ENCODE assay signal across 14 mouse cellular contexts in the genomic region with DNA sequence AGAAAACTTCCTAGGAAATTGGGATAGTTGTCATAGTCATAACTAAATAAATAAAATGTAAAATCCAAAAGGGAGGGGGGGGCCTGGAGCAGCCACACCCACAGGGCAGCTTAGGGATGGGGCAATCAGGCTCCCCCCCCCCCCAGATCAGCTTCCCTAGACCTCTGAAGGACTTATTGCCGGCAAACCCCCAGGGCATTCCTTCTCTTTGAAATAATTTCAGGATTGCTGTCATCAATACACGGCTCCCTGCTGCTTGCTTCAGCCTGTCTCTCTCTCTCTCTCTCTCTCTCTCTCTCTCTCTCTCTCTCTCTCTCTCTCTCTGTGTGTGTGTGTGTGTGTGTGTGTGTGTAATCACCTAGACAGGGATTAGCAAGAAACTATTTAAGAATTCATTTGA.
DNase-seq lines count a peak whose midpoint lies in the region; ATAC-seq and TF ChIP-seq lines count a peak whose summit lies in the region.
"Had no signal": no experiment of that assay in that cellular context is flagged by ENCODE, and none has a peak within 500 bp of the region (broad histone marks: within the 10 kb centered on the region; RNA-seq: fewer than 3 reads in every experiment).

No protein-coding gene starts in this region.

- no peaks in the 10 kb centered on the region for H3K9me3 ChIP-seq in hindbrain, embryonic 12.5 days (replicated peaks)
- no peaks in the 10 kb centered on the region for H3K9me3 ChIP-seq in midbrain, embryonic 14.5 days (ENCODE audit: control insufficient read depth, low read length)
- H3K9me3 ChIP-seq in liver, embryonic 12.5 days (replicated peaks): no peaks in the 10 kb centered on the region
- H3K9me3 ChIP-seq: heart, embryonic 15.5 days; intestine, embryonic 15.5 days; lung, embryonic 15.5 days; megakaryocyte, embryonic 14.5 days had no signal

- DNase-seq in heart, adult 11 months: peak; percentile 35
- no peak for DNase-seq in heart, postnatal 4 days
- DNase-seq in brain, embryonic 14.5 days (ENCODE audit: low read depth): peak; percentile 63
- peak; percentile 72 for DNase-seq in midbrain, embryonic 14.5 days
- no peak for DNase-seq in kidney, postnatal 25 days
- DNase-seq: B cell, adult 2 months; cerebellum, adult 9-11 months had no signal

- ATAC-seq in hindbrain, embryonic 12.5 days (ENCODE audit: low FRiP score): no peak
- ATAC-seq in midbrain, embryonic 14.5 days (ENCODE audit: low FRiP score, low TSS enrichment): no peak
- no peak for ATAC-seq in liver, embryonic 12.5 days
- ATAC-seq in monocyte, adult 5-6 weeks (replicated peaks; ENCODE audit: insufficient number of reproducible peaks, low FRiP score, low TSS enrichment, poor library complexity, severe bottlenecking): no peak
- ATAC-seq: intestine, embryonic 15.5 days had no signal

- TF ChIP-seq CTCF in brain, embryonic 14.5 days (IDR thresholded peaks at IDR 0.05; ENCODE audit: borderline replicate concordance, extremely low read depth, insufficient read depth, insufficient read length): no peak

- no peak overlapping the region for H3K9ac ChIP-seq in hindbrain, embryonic 12.5 days
- no peak overlapping the region for H3K9ac ChIP-seq in midbrain, embryonic 14.5 days (replicated peaks; ENCODE audit: low read length)
- no peak overlapping the region for H3K9ac ChIP-seq in liver, embryonic 12.5 days
- H3K9ac ChIP-seq: heart, embryonic 15.5 days; intestine, embryonic 15.5 days; lung, embryonic 15.5 days had no signal

- no peaks in the 10 kb centered on the region for H3K36me3 ChIP-seq in hindbrain, embryonic 12.5 days
- no peaks in the 10 kb centered on the region for H3K36me3 ChIP-seq in midbrain, embryonic 14.5 days (ENCODE audit: control insufficient read depth, insufficient read depth, low read length)
- H3K36me3 ChIP-seq in liver, embryonic 12.5 days: no peaks in the 10 kb centered on the region
- H3K36me3 ChIP-seq: heart, embryonic 15.5 days; intestine, embryonic 15.5 days; lung, embryonic 15.5 days had no signal

- H3K4me2 ChIP-seq in hindbrain, embryonic 12.5 days (replicated peaks): 0 out of 2 replicates have a peak overlapping the region, but pooled peaks have one; percentile 17
- 0 out of 2 replicates have a peak overlapping the region, but pooled peaks have one; percentile 26 for H3K4me2 ChIP-seq in midbrain, embryonic 14.5 days (ENCODE audit: low read length)
- H3K4me2 ChIP-seq in liver, embryonic 12.5 days: no peak overlapping the region
- H3K4me2 ChIP-seq: intestine, embryonic 15.5 days; lung, embryonic 15.5 days had no signal

- WGBS in hindbrain, embryonic 12.5 days: 12% methylated on average over 2 of the region's 2 CpGs
- WGBS in midbrain, embryonic 14.5 days: 6% methylated on average over 2 of the region's 2 CpGs
- WGBS in liver, embryonic 12.5 days (ENCODE audit: insufficient replicate concordance): 54% methylated on average over 2 of the region's 2 CpGs

- H3K27ac ChIP-seq in hindbrain, embryonic 12.5 days: 0 out of 2 replicates have a peak overlapping the region, but pooled peaks have one; percentile 35
- peak overlapping the region; percentile 75 for H3K27ac ChIP-seq in midbrain, embryonic 14.5 days (replicated peaks; ENCODE audit: low read depth, low read length)
- H3K27ac ChIP-seq in liver, embryonic 12.5 days: no peak overlapping the region
- H3K27ac ChIP-seq: heart, embryonic 15.5 days; intestine, embryonic 15.5 days; lung, embryonic 15.5 days had no signal

- TF ChIP-seq POLR2A in brain, embryonic 14.5 days (IDR thresholded peaks at IDR 0.05; ENCODE audit: borderline replicate concordance, extremely low read depth, insufficient read depth, insufficient read length, poor library complexity, severe bottlenecking): no peak

- H3K4me3 ChIP-seq in hindbrain, embryonic 12.5 days: no peak overlapping the region
- no peak overlapping the region for H3K4me3 ChIP-seq in midbrain, embryonic 14.5 days (replicated peaks; ENCODE audit: low read depth, low read length)
- no peak overlapping the region for H3K4me3 ChIP-seq in liver, embryonic 12.5 days
- H3K4me3 ChIP-seq: heart, embryonic 15.5 days; intestine, embryonic 15.5 days; lung, embryonic 15.5 days; megakaryocyte, embryonic 14.5 days had no signal

- H3K27me3 ChIP-seq in hindbrain, embryonic 12.5 days: no peaks in the 10 kb centered on the region
- H3K27me3 ChIP-seq in midbrain, embryonic 14.5 days (ENCODE audit: control insufficient read depth, insufficient read depth, low read length): no peaks in the 10 kb centered on the region
- no peaks in the 10 kb centered on the region for H3K27me3 ChIP-seq in liver, embryonic 12.5 days (replicated peaks)
- H3K27me3 ChIP-seq: heart, embryonic 15.5 days; intestine, embryonic 15.5 days; lung, embryonic 15.5 days; megakaryocyte, embryonic 14.5 days had no signal

- peaks cover 28% of the 10 kb centered on the region for H3K4me1 ChIP-seq in hindbrain, embryonic 12.5 days
- peaks cover 28% of the 10 kb centered on the region for H3K4me1 ChIP-seq in midbrain, embryonic 14.5 days (ENCODE audit: control insufficient read depth, insufficient read depth, low read length)
- peaks cover 20% of the 10 kb centered on the region for H3K4me1 ChIP-seq in liver, embryonic 12.5 days

Comparison
In these comparisons a context has a peak if more than half of its experiments do, and no peak if none do; other contexts are left out.
1. DNase-seq: peak in heart, adult 11 months (single experiment), brain, embryonic 14.5 days (single experiment) and midbrain, embryonic 14.5 days (single experiment); none in heart, postnatal 4 days (single experiment) and kidney, postnatal 25 days (0 of 2).